Mouse (Mus musculus) erythroblast, embryonic 14.5 days (primary cell): ENCODE results near the gene Cdkn1a.

Experiments used
- GATA1 ChIP-seq: IDR thresholded peaks from 2 replicates; pipeline ENCODE4 v1.6.1; 2012; ENCODE audit warnings: low read length, inconsistent platforms, mixed read lengths
- TAL1 ChIP-seq: IDR thresholded peaks from 3 replicates; pipeline ENCODE4 v1.6.1; 2012; ENCODE audit warnings: low read length, inconsistent platforms, mixed read lengths

GRCm38 (mm10) chr17:29137906-29138305 is 47.1 kb downstream of the Cdkn1a start:
- TF ChIP-seq GATA1, result no peak
- TF ChIP-seq TAL1, result no peak
